Mouse (Mus musculus): ENCODE results near the gene Pakap. TPM values are rescaled to one million over a fixed set of nuclear protein-coding genes. Genes with fewer than 3 reads are reported as not detected.

Gene Pakap
- not detected in 2 replicates for polyA plus RNA-seq (2012)

GRCm38 (mm10) chr4:57567666-57568206, at the start of gene Pakap:
Gene Pakap, plus strand, starts transcription at chr4:57568179.
- Histone ChIP-seq H3K27me3 (ENCODE audit: control insufficient read depth) (peaks cover 12% of the 10 kb centered on the region; the same call in 1 of the 2 replicates), H3K9me3 (ENCODE audit: control insufficient read depth, low read length) (peaks cover 4% of the 10 kb centered on the region; the same call in 1 of the 2 replicates), H3K36me3 (ENCODE audit: control insufficient read depth) (no peaks in the 10 kb centered on the region), H3K4me1 (ENCODE audit: control insufficient read depth) (no peaks in the 10 kb centered on the region), H3K4me3 (replicated peaks) (no peak within 1 kb of the TSS)
- TF ChIP-seq TAL1 (IDR thresholded peaks at IDR 0.05; ENCODE audit: low read length), result no peak
- TF ChIP-seq GATA1 (IDR thresholded peaks at IDR 0.05; ENCODE audit: low read length), result no peak

GRCm38 (mm10) chr4:57523456-57523855, 44.5 kb upstream of the Pakap start:
- no peaks in the 10 kb centered on the region for H3K4me1 ChIP-seq (ENCODE audit: control insufficient read depth)
- H3K9me3 ChIP-seq (ENCODE audit: control insufficient read depth, low read length), result no peaks in the 10 kb centered on the region
- no peaks in the 10 kb centered on the region for H3K27me3 ChIP-seq (ENCODE audit: control insufficient read depth)
- no peak overlapping the region for H3K4me3 ChIP-seq (replicated peaks)
- no peak for TF ChIP-seq TAL1 (IDR thresholded peaks at IDR 0.05; ENCODE audit: low read length)
- TF ChIP-seq GATA1 (IDR thresholded peaks at IDR 0.05; ENCODE audit: low read length), result no peak
- no peaks in the 10 kb centered on the region for H3K36me3 ChIP-seq (ENCODE audit: control insufficient read depth)

GRCm38 (mm10) chr4:57524461-57524860, 43.5 kb upstream of the Pakap start:
- H3K36me3 ChIP-seq (ENCODE audit: control insufficient read depth), result no peaks in the 10 kb centered on the region
- H3K4me3 ChIP-seq (replicated peaks), result no peak overlapping the region
- no peaks in the 10 kb centered on the region for H3K4me1 ChIP-seq (ENCODE audit: control insufficient read depth)
- TF ChIP-seq GATA1 (IDR thresholded peaks at IDR 0.05; ENCODE audit: low read length) (no peak), TAL1 (IDR thresholded peaks at IDR 0.05; ENCODE audit: low read length) (no peak)
- H3K27me3 ChIP-seq (ENCODE audit: control insufficient read depth), result no peaks in the 10 kb centered on the region
- no peaks in the 10 kb centered on the region for H3K9me3 ChIP-seq (ENCODE audit: control insufficient read depth, low read length)

- TF ChIP-seq GATA1 (IDR thresholded peaks at IDR 0.05; ENCODE audit: low read length) (no peak), TAL1 (IDR thresholded peaks at IDR 0.05; ENCODE audit: low read length) (no peak)
- Histone ChIP-seq H3K9me3 (ENCODE audit: control insufficient read depth, low read length) (no peaks in the 10 kb centered on the region), H3K36me3 (ENCODE audit: control insufficient read depth) (no peaks in the 10 kb centered on the region), H3K4me3 (replicated peaks) (no peak overlapping the region), H3K4me1 (ENCODE audit: control insufficient read depth) (no peaks in the 10 kb centered on the region), H3K27me3 (ENCODE audit: control insufficient read depth) (no peaks in the 10 kb centered on the region)
Measured at GRCm38 (mm10) chr4:57525221-57526011, 42.6 kb upstream of the Pakap start.

GRCm38 (mm10) chr4:57528296-57528695, 39.7 kb upstream of the Pakap start:
- Histone ChIP-seq H3K4me3 (replicated peaks) (no peak overlapping the region), H3K36me3 (ENCODE audit: control insufficient read depth) (no peaks in the 10 kb centered on the region), H3K27me3 (ENCODE audit: control insufficient read depth) (no peaks in the 10 kb centered on the region), H3K9me3 (ENCODE audit: control insufficient read depth, low read length) (no peaks in the 10 kb centered on the region), H3K4me1 (ENCODE audit: control insufficient read depth) (no peaks in the 10 kb centered on the region)
- TF ChIP-seq GATA1 (IDR thresholded peaks at IDR 0.05; ENCODE audit: low read length) (no peak), TAL1 (IDR thresholded peaks at IDR 0.05; ENCODE audit: low read length) (no peak)

GRCm38 (mm10) chr4:57533686-57534085, 34.3 kb upstream of the Pakap start:
- TF ChIP-seq GATA1 (IDR thresholded peaks at IDR 0.05; ENCODE audit: low read length), result no peak
- no peak for TF ChIP-seq TAL1 (IDR thresholded peaks at IDR 0.05; ENCODE audit: low read length)
- H3K4me3 ChIP-seq (replicated peaks), result no peak overlapping the region
- H3K9me3 ChIP-seq (ENCODE audit: control insufficient read depth, low read length), result no peaks in the 10 kb centered on the region
- H3K36me3 ChIP-seq (ENCODE audit: control insufficient read depth), result no peaks in the 10 kb centered on the region
- H3K27me3 ChIP-seq (ENCODE audit: control insufficient read depth), result no peaks in the 10 kb centered on the region
- H3K4me1 ChIP-seq (ENCODE audit: control insufficient read depth), result no peaks in the 10 kb centered on the region

- no peaks in the 10 kb centered on the region for H3K4me1 ChIP-seq (ENCODE audit: control insufficient read depth)
- H3K27me3 ChIP-seq (ENCODE audit: control insufficient read depth), result no peaks in the 10 kb centered on the region
- TF ChIP-seq TAL1 (IDR thresholded peaks at IDR 0.05; ENCODE audit: low read length), result no peak
- TF ChIP-seq GATA1 (IDR thresholded peaks at IDR 0.05; ENCODE audit: low read length), result no peak
- no peaks in the 10 kb centered on the region for H3K36me3 ChIP-seq (ENCODE audit: control insufficient read depth)
- H3K4me3 ChIP-seq (replicated peaks), result no peak overlapping the region
- no peaks in the 10 kb centered on the region for H3K9me3 ChIP-seq (ENCODE audit: control insufficient read depth, low read length)
Measured at GRCm38 (mm10) chr4:57534232-57534631, 33.7 kb upstream of the Pakap start.

- H3K9me3 ChIP-seq (ENCODE audit: control insufficient read depth, low read length), result no peaks in the 10 kb centered on the region
- H3K4me1 ChIP-seq (ENCODE audit: control insufficient read depth), result no peaks in the 10 kb centered on the region
- no peaks in the 10 kb centered on the region for H3K36me3 ChIP-seq (ENCODE audit: control insufficient read depth)
- TF ChIP-seq GATA1 (IDR thresholded peaks at IDR 0.05; ENCODE audit: low read length) (no peak), TAL1 (IDR thresholded peaks at IDR 0.05; ENCODE audit: low read length) (no peak)
- H3K4me3 ChIP-seq (replicated peaks), result no peak overlapping the region
- H3K27me3 ChIP-seq (ENCODE audit: control insufficient read depth), result no peaks in the 10 kb centered on the region
Measured at GRCm38 (mm10) chr4:57535087-57535486, 32.9 kb upstream of the Pakap start.

GRCm38 (mm10) chr4:57538029-57538688, 29.8 kb upstream of the Pakap start:
- H3K4me1 ChIP-seq (ENCODE audit: control insufficient read depth), result no peaks in the 10 kb centered on the region
- no peaks in the 10 kb centered on the region for H3K27me3 ChIP-seq (ENCODE audit: control insufficient read depth)
- no peaks in the 10 kb centered on the region for H3K9me3 ChIP-seq (ENCODE audit: control insufficient read depth, low read length)
- TF ChIP-seq GATA1 (IDR thresholded peaks at IDR 0.05; ENCODE audit: low read length) (no peak), TAL1 (IDR thresholded peaks at IDR 0.05; ENCODE audit: low read length) (no peak)
- H3K36me3 ChIP-seq (ENCODE audit: control insufficient read depth), result no peaks in the 10 kb centered on the region
- no peak overlapping the region for H3K4me3 ChIP-seq (replicated peaks)

Measured in erythroblast, embryonic 14.5 days (primary cell).